Mouse (Mus musculus): ENCODE results near the gene Wdr46. TPM values are rescaled to one million over a fixed set of nuclear protein-coding genes. Genes with fewer than 3 reads are reported as not detected.
A peak's percentile ranks its signal among the peaks of the same experiment; 100 is the strongest.
"Not testable (repeated sequence)": the region's sequence is repeated elsewhere in the genome, so short reads cannot be mapped to it uniquely, and the experiment has no call there.

Gene Wdr46
- polyA plus RNA-seq, 1 experiment from 2014 or later: 20.1 TPM

DNA sequence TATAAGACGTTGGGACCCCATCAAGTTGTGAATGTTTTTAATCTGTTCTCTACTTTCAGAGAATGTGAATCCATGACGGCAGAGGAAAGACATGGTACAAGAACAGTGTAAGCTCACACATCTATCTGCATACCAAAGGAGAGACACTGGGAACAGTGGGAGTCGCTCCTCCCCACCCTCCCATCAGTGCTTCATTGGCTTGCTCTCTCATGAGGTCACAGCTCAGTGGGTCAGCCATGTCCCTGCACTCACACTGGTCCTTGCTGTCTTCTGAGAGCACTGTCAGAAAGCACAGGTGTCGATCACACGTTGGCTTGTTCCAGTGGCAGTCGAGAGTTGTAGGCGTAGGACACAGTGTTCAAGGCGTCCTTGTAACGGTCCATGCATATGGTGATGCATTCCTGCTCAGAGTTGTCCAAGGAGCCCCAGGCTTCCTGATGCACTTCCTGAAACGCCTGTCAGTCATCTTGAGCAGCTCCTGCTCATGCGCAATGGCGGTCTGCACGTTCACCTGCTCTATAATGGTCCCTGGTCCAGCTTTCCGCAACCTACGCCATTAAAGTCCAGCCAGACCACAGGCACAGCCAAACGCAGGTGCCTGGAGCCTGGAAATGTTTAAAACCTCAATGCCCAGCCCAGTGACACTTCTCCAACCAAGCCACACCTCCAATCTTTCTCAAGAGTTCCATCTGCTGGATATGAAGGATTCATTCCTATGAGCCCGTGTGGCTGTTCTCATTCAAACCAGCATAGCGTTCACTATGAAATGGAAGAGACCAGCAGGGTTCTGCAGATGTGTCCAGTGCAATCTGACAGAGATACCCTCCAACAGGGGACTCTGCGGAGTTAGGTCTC lies 39.9 kb downstream of the Wdr46 start:
- no peak overlapping the region for H3K9ac ChIP-seq (ENCODE audit: low read depth, low read length)
- H3K4me3 ChIP-seq (replicated peaks; ENCODE audit: low read depth, low read length): no peak overlapping the region
- TF ChIP-seq CTCF (IDR thresholded peaks at IDR 0.05; ENCODE audit: low read depth): no peak
- H3K27ac ChIP-seq: peak overlapping the region; percentile 26; the same call in 1 of the 2 replicates
- peaks cover 6% of the 10 kb centered on the region; the same call in 1 of the 2 replicates for H3K27me3 ChIP-seq (ENCODE audit: insufficient read depth, low read length)
- no peaks in the 10 kb centered on the region for H3K9me3 ChIP-seq (replicated peaks; ENCODE audit: low read length)
- DNase-seq (ENCODE audit: low spot score) (no peak), ATAC-seq (replicated peaks; ENCODE audit: low FRiP score, low read depth) (no peak; the same call in 1 of the 2 replicates)
- H3K4me1 ChIP-seq (replicated peaks; ENCODE audit: insufficient read depth, low read length): peaks cover 10% of the 10 kb centered on the region; the same call in 1 of the 2 replicates
- H3K36me3 ChIP-seq (ENCODE audit: insufficient read depth, low read length): no peaks in the 10 kb centered on the region
- 70% methylated on average over 19 of the region's 19 CpGs for WGBS
- no peak overlapping the region for H3K4me2 ChIP-seq (ENCODE audit: low read length)

DNA sequence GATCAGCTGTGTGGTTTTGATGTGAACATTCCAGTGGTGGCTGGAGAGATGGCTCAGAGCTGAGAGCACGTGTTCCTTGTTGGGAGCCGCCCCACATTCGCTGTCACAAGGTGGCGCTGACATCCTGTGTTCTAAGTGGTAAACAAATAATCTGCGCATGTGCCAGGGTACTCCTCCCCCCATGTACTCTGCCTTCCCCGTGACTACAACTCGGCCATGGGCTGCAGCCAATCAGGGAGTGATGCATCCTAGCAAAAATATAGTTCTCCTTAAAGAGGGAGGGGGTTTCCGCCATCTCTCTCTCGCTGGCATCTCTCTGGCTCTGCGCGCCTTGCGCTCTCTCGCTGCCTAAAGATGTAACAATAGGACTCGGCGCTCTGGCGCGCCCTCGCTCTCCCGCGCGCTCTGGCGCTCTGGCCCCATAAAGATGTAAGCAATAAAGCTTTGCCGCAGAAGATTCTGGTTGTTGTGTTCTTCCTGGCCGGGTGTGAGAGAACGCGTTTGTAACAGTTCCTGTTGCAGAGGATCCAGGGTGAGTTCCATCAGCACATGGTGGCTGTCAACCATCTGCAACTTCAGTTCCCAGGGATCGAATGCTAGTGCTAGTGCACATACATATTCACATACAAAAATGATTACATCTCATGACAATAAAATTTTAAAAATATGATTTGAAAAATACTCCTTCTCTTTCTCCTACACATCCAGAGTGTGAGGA lies 40.9 kb downstream of the Wdr46 start:
- ATAC-seq (replicated peaks; ENCODE audit: low FRiP score, low read depth) (peak; percentile 84), DNase-seq (ENCODE audit: low spot score) (peak; percentile 99)
- H3K4me1 ChIP-seq (replicated peaks; ENCODE audit: insufficient read depth, low read length); H3K36me3 ChIP-seq (ENCODE audit: insufficient read depth, low read length); H3K9me3 ChIP-seq (replicated peaks; ENCODE audit: low read length); H3K27me3 ChIP-seq (ENCODE audit: insufficient read depth, low read length): not testable (repeated sequence)
- TF ChIP-seq CTCF (IDR thresholded peaks at IDR 0.05; ENCODE audit: low read depth): peak; percentile 74
- peak overlapping the region; percentile 89 for H3K27ac ChIP-seq
- peak overlapping the region; percentile 66 for H3K4me2 ChIP-seq (ENCODE audit: low read length)
- under 1% methylated on average over 27 of the region's 27 CpGs for WGBS
- H3K9ac ChIP-seq (ENCODE audit: low read depth, low read length): peak overlapping the region; percentile 57; the same call in 1 of the 2 replicates
- peak overlapping the region; percentile 45 for H3K4me3 ChIP-seq (replicated peaks; ENCODE audit: low read depth, low read length)

DNA sequence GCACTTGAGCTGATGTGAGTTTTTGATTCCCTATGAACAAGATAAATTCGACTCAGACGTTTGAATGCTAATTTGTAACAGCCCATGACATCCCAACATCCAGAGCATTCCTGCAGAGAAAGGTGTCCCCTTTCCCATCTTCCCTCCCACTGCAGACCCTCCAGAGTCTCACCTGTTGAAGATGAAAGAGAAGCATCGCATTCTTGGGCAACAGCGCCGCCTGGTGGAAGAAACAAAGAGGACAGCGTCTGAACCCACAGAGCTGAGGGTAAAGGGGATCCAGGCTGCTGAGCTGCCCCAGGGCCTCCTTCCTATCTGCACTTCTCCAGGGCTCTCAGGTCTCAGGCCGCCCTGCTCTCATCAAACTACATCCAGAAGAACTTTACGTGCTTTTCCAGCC lies 41.7 kb downstream of the Wdr46 start:
- H3K4me3 ChIP-seq (replicated peaks; ENCODE audit: low read depth, low read length); H3K9ac ChIP-seq (ENCODE audit: low read depth, low read length); H3K27me3 ChIP-seq (ENCODE audit: insufficient read depth, low read length); H3K27ac ChIP-seq; H3K9me3 ChIP-seq (replicated peaks; ENCODE audit: low read length); H3K4me1 ChIP-seq (replicated peaks; ENCODE audit: insufficient read depth, low read length); ATAC-seq (replicated peaks; ENCODE audit: low FRiP score, low read depth); H3K36me3 ChIP-seq (ENCODE audit: insufficient read depth, low read length): not testable (repeated sequence)
- WGBS: 12% methylated on average over 8 of the region's 8 CpGs
- peak; percentile 94 for TF ChIP-seq CTCF (IDR thresholded peaks at IDR 0.05; ENCODE audit: low read depth)
- DNase-seq (ENCODE audit: low spot score): peak; percentile 39
- H3K4me2 ChIP-seq (ENCODE audit: low read length): peak overlapping the region; percentile 66; the same call in 1 of the 2 replicates

DNA sequence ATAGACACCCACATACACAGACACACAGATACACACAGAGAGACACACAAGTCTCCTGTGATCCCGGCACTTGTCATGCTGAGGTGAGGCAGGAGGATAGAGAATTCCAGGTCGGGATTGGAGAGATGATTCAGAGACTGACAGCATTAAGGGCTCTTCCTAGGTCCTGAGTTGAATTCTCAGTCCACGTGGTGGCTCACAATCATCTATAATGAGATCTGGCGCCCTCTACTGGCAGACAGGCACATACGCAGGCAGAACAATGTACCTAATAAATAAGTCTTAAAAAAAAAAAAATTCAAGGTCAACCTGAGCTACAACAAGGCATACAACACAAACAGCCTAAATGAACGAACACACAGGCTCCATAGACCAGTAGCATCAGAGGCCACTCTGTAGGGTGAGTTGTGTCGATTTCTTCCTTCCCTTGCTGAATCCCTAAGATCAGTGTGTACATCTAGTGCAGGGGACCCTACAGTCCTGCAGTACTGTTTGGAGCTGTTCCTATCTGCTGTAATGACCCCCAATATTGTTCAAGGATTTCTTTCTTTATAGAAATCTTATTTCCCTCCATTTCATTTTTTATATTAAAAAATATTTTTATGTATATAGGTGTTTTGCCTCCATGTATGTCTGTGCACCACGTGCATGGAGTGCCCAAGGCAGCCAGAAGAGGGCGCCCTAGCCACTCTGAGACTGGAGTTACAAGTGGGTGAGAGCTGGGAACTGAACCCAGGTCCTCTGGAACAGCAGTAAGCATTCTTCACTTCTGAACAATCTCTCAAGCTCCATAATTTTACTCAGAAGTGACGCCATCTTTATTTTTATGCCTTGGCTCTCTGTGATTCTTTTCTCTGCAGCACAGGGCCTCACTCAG lies 51.6 kb downstream of the Wdr46 start:
- TF ChIP-seq CTCF (IDR thresholded peaks at IDR 0.05; ENCODE audit: low read depth): peak; percentile 88
- WGBS: 31% methylated on average over 10 of the region's 10 CpGs
- Histone ChIP-seq H3K4me3 (replicated peaks; ENCODE audit: low read depth, low read length) (no peak overlapping the region), H3K9ac (ENCODE audit: low read depth, low read length) (no peak overlapping the region), H3K4me1 (replicated peaks; ENCODE audit: insufficient read depth, low read length) (no peaks in the 10 kb centered on the region), H3K27ac (no peak overlapping the region), H3K4me2 (ENCODE audit: low read length) (no peak overlapping the region), H3K9me3 (replicated peaks; ENCODE audit: low read length) (no peaks in the 10 kb centered on the region), H3K27me3 (ENCODE audit: insufficient read depth, low read length) (no peaks in the 10 kb centered on the region), H3K36me3 (ENCODE audit: insufficient read depth, low read length) (no peaks in the 10 kb centered on the region)
- ATAC-seq (replicated peaks; ENCODE audit: low FRiP score, low read depth): no peak
- peak; percentile 82 for DNase-seq (ENCODE audit: low spot score)

DNA sequence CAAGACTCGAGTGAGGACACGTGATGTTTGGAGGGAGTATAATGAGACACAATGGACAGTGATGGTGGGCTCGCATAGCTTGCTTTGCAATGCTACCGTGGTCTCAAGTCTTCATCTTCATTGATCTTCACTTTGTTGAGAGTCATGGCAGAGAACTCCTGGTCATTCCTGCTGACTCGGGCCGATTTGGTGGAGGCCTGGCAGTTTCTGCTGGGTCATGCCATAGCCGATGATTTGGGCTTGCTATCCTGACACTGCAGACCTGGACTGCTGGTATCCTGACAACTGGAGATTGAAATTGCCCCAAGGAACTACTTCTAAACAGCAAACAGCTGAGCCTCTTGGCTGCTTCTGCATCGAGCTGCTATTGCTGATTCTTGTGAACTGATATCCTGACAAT lies 54.5 kb downstream of the Wdr46 start:
- Histone ChIP-seq H3K4me2 (ENCODE audit: low read length) (no peak overlapping the region), H3K9ac (ENCODE audit: low read depth, low read length) (no peak overlapping the region), H3K27me3 (ENCODE audit: insufficient read depth, low read length) (no peaks in the 10 kb centered on the region), H3K27ac (no peak overlapping the region), H3K36me3 (ENCODE audit: insufficient read depth, low read length) (no peaks in the 10 kb centered on the region), H3K9me3 (replicated peaks; ENCODE audit: low read length) (no peaks in the 10 kb centered on the region), H3K4me3 (replicated peaks; ENCODE audit: low read depth, low read length) (no peak overlapping the region), H3K4me1 (replicated peaks; ENCODE audit: insufficient read depth, low read length) (no peaks in the 10 kb centered on the region)
- DNase-seq (ENCODE audit: low spot score) (no peak), ATAC-seq (replicated peaks; ENCODE audit: low FRiP score, low read depth) (no peak)
- TF ChIP-seq CTCF (IDR thresholded peaks at IDR 0.05; ENCODE audit: low read depth): no peak
- 93% methylated on average over 8 of the region's 8 CpGs for WGBS

DNA sequence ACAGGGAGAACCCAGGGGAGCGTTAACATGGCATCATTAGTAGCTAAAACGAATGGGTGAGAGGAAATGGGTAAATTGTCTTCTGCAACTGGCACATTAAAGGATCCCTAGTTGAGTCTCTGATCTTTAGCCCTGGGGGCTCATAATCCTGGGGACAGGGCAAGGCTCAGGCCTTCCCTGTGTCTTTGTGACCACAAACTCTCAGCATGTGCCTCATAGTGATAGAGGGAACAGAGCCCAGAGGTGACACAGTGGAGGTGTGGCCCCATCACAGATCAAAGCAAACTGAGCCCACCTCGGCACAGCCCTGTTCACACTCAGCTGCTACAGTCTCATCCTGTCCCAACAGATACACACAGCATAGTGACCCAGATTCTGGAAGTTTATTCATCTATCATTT lies 55.2 kb downstream of the Wdr46 start:
- 30% methylated on average over 3 of the region's 3 CpGs for WGBS
- Histone ChIP-seq H3K27me3 (ENCODE audit: insufficient read depth, low read length) (no peaks in the 10 kb centered on the region), H3K9me3 (replicated peaks; ENCODE audit: low read length) (no peaks in the 10 kb centered on the region), H3K4me3 (replicated peaks; ENCODE audit: low read depth, low read length) (no peak overlapping the region), H3K4me1 (replicated peaks; ENCODE audit: insufficient read depth, low read length) (no peaks in the 10 kb centered on the region), H3K27ac (no peak overlapping the region), H3K4me2 (ENCODE audit: low read length) (no peak overlapping the region), H3K36me3 (ENCODE audit: insufficient read depth, low read length) (no peaks in the 10 kb centered on the region), H3K9ac (ENCODE audit: low read depth, low read length) (no peak overlapping the region)
- ATAC-seq (replicated peaks; ENCODE audit: low FRiP score, low read depth): no peak
- DNase-seq (ENCODE audit: low spot score): no peak
- TF ChIP-seq CTCF (IDR thresholded peaks at IDR 0.05; ENCODE audit: low read depth): no peak

DNA sequence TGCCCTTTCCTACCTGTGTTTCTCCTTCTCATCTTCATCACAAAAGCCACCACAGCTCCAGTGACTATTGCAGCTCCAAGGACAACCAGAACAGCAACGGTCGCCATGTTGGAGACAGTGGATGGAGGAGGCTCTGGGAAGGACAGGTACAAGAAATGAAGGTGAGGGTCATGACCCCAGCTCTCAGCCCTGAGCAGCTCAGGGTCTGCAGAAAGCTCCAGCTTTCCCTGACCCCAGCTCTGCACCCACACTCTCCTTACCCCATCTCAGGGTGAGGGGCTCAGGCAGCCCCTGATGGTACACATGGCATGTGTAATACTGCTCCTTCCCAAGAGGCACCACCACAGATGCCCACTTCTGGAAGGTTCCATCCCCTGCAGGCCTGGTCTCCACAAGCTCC lies 56.6 kb downstream of the Wdr46 start:
- H3K4me1 ChIP-seq (replicated peaks; ENCODE audit: insufficient read depth, low read length); H3K27me3 ChIP-seq (ENCODE audit: insufficient read depth, low read length); H3K9me3 ChIP-seq (replicated peaks; ENCODE audit: low read length); H3K27ac ChIP-seq; H3K9ac ChIP-seq (ENCODE audit: low read depth, low read length); DNase-seq (ENCODE audit: low spot score); ATAC-seq (replicated peaks; ENCODE audit: low FRiP score, low read depth); H3K4me3 ChIP-seq (replicated peaks; ENCODE audit: low read depth, low read length); H3K36me3 ChIP-seq (ENCODE audit: insufficient read depth, low read length); H3K4me2 ChIP-seq (ENCODE audit: low read length): not testable (repeated sequence)
- WGBS: 85% methylated on average over 2 of the region's 2 CpGs

DNA sequence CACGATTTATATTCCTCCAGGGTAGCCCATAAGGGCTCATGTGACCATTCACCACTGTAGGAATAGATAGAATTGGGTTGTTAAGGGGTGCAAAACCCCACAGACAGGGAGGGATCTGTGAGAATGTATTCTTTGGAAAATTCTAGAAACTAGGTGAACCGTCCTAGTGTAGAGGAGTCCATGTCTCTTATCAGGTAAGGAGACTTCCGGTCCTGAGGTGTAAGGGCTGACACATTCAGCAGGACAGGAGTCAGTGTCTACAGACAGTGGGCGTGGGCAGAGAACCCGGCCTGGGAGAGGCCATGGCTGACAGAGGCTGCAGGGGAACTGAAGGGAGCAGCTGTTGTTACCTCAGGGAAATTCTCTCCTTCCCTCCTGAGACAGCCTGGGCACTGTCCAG lies 58.2 kb downstream of the Wdr46 start:
- not testable (repeated sequence) for H3K4me2 ChIP-seq (ENCODE audit: low read length); DNase-seq (ENCODE audit: low spot score); H3K9ac ChIP-seq (ENCODE audit: low read depth, low read length); H3K27me3 ChIP-seq (ENCODE audit: insufficient read depth, low read length); ATAC-seq (replicated peaks; ENCODE audit: low FRiP score, low read depth); H3K36me3 ChIP-seq (ENCODE audit: insufficient read depth, low read length); H3K9me3 ChIP-seq (replicated peaks; ENCODE audit: low read length); H3K4me1 ChIP-seq (replicated peaks; ENCODE audit: insufficient read depth, low read length); H3K27ac ChIP-seq; H3K4me3 ChIP-seq (replicated peaks; ENCODE audit: low read depth, low read length)
- 55% methylated on average over 5 of the region's 5 CpGs for WGBS
